Mouse (Mus musculus): ENCODE results near the gene Kif1c. TPM values are rescaled to one million over a fixed set of nuclear protein-coding genes. Genes with fewer than 3 reads are reported as not detected.
A peak's percentile ranks its signal among the peaks of the same experiment; 100 is the strongest.

The Kif1c gene
- polyA plus RNA-seq, 1 experiment: 0.31 TPM

DNA sequence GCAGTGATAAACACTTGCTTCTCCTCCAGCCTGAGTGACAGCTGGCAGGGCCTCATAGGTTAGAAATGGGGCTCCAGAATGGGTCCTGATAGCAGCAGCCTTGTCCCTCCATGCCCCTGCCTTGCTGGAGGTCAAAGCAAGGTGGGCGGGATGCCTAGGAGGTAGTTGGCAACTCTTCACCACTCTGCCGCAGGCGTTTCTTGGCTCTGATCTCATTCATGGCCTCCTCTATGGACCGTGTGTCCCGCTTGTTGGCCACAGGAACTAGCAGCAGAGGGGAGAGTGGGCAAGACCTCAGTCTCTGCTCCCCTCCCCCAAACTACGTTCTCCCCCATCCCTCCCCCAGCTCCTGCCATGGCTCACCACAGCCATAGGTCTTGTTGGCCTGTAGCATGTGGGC, 36.4 kb upstream of the Kif1c start:
- no peaks in the 10 kb centered on the region for H3K9me3 ChIP-seq (ENCODE audit: control insufficient read depth, low read length)
- peaks cover 27% of the 10 kb centered on the region for H3K4me1 ChIP-seq (ENCODE audit: control insufficient read depth)
- no peak for TF ChIP-seq GATA1 (IDR thresholded peaks at IDR 0.05; ENCODE audit: low read length)
- no peak for TF ChIP-seq TAL1 (IDR thresholded peaks at IDR 0.05; ENCODE audit: low read length)
- H3K4me3 ChIP-seq (replicated peaks): no peak overlapping the region
- H3K27me3 ChIP-seq (ENCODE audit: control insufficient read depth): no peaks in the 10 kb centered on the region
- peaks cover 67% of the 10 kb centered on the region for H3K36me3 ChIP-seq (ENCODE audit: control insufficient read depth)

DNA sequence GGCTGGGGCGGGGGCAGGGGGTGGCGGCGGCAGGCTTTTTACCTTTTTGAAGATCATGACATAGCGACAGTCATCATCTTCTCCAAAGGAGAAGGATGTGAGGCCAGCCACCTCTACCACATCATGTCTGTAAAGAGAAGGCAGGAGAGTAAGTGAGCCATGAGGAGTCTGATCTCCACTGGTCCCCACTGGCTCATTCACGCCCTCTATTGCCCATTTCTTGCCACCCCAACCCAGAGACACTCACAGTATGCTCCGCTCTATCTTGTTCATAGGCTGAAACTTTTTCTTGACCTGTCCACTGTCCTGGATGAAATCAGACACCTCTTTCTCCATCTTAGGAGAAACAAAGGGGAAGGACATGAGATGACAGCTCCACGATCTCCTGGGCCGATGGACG, 35.6 kb upstream of the Kif1c start:
- Histone ChIP-seq H3K4me1 (ENCODE audit: control insufficient read depth) (peaks cover 34% of the 10 kb centered on the region), H3K36me3 (ENCODE audit: control insufficient read depth) (peaks cover 67% of the 10 kb centered on the region), H3K27me3 (ENCODE audit: control insufficient read depth) (no peaks in the 10 kb centered on the region), H3K4me3 (replicated peaks) (no peak overlapping the region), H3K9me3 (ENCODE audit: control insufficient read depth, low read length) (no peaks in the 10 kb centered on the region)
- TF ChIP-seq GATA1 (IDR thresholded peaks at IDR 0.05; ENCODE audit: low read length) (no peak), TAL1 (IDR thresholded peaks at IDR 0.05; ENCODE audit: low read length) (no peak)

GRCm38 (mm10) chr11:70666687-70667086, 33.7 kb upstream of the Kif1c start:
- Histone ChIP-seq H3K36me3 (ENCODE audit: control insufficient read depth) (peaks cover 55% of the 10 kb centered on the region), H3K27me3 (ENCODE audit: control insufficient read depth) (no peaks in the 10 kb centered on the region), H3K9me3 (ENCODE audit: control insufficient read depth, low read length) (no peaks in the 10 kb centered on the region), H3K4me3 (replicated peaks) (no peak overlapping the region), H3K4me1 (ENCODE audit: control insufficient read depth) (peaks cover 50% of the 10 kb centered on the region)
- no peak for TF ChIP-seq GATA1 (IDR thresholded peaks at IDR 0.05; ENCODE audit: low read length)
- TF ChIP-seq TAL1 (IDR thresholded peaks at IDR 0.05; ENCODE audit: low read length): no peak

DNA sequence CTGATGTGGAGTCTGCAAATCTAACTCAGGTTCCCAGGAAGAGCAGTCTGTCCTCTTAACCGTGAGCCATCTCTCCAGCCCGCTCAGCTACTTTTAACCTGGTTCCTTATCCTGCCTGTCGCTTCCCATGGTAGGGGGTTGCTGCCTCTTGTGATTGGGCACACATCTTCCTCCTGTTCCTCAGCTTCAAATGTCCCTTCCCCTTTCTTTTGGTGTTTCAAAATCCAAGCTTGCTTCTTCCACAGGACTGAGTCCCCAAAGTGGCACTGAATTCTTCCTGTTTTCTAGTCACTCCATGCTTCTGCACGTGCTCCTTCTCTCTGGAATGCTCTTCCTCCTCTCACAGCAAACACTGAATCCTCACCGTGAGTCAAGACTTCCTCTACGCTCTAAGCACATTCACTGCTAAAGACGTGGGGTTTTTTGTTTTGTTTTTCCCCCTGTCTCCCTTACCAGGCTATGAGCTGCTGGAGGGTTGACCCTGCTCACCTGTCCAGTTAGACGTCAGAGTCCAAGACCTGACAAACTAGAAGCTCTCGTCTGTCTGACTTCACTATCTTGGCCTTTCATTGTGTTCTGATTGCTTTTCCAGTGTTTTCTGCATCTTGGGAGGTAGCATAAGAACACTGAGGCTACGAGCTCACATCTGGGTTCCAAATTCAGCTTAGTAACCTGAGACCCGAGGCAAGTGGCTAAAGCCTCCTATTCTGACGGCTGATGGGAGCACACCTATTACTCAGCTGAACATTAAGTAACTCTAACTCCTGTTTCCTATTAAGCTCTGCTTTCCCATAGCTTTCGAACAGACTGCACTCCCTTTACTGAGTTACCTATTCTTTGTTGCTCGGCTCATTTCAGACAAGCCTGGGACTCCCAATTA, 32.8 kb upstream of the Kif1c start:
- Histone ChIP-seq H3K36me3 (ENCODE audit: control insufficient read depth) (peaks cover 49% of the 10 kb centered on the region), H3K27me3 (ENCODE audit: control insufficient read depth) (no peaks in the 10 kb centered on the region), H3K9me3 (ENCODE audit: control insufficient read depth, low read length) (no peaks in the 10 kb centered on the region), H3K4me1 (ENCODE audit: control insufficient read depth) (peaks cover 55% of the 10 kb centered on the region), H3K4me3 (replicated peaks) (peak overlapping the region; percentile 90)
- TF ChIP-seq GATA1 (IDR thresholded peaks at IDR 0.05; ENCODE audit: low read length) (no peak), TAL1 (IDR thresholded peaks at IDR 0.05; ENCODE audit: low read length) (no peak)

DNA sequence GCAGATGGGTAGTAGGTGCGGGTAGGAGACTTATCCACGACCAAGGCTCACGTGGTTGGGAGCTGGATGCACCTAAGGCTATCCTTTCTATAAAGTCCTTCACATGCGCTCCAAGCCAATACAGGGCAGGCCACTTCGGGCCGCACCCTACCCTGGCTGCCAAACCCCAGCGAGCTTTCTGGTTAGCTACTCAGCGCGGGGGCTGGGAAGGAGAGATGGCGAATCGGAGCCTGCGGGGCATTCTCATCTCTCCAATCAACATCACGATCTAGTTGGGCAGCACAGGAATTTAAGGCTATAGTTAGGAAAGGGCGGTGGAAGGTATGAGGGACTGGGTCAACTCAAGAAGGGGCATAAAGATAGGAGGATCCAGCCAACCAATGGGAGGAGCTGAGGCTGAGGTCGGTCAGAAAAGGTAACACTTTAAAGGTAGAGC, 32.0 kb upstream of the Kif1c start:
- peaks cover 55% of the 10 kb centered on the region for H3K4me1 ChIP-seq (ENCODE audit: control insufficient read depth)
- peak overlapping the region; percentile 90 for H3K4me3 ChIP-seq (replicated peaks)
- no peaks in the 10 kb centered on the region for H3K27me3 ChIP-seq (ENCODE audit: control insufficient read depth)
- TF ChIP-seq TAL1 (IDR thresholded peaks at IDR 0.05; ENCODE audit: low read length): no peak
- TF ChIP-seq GATA1 (IDR thresholded peaks at IDR 0.05; ENCODE audit: low read length): no peak
- no peaks in the 10 kb centered on the region for H3K9me3 ChIP-seq (ENCODE audit: control insufficient read depth, low read length)
- H3K36me3 ChIP-seq (ENCODE audit: control insufficient read depth): peaks cover 41% of the 10 kb centered on the region

DNA sequence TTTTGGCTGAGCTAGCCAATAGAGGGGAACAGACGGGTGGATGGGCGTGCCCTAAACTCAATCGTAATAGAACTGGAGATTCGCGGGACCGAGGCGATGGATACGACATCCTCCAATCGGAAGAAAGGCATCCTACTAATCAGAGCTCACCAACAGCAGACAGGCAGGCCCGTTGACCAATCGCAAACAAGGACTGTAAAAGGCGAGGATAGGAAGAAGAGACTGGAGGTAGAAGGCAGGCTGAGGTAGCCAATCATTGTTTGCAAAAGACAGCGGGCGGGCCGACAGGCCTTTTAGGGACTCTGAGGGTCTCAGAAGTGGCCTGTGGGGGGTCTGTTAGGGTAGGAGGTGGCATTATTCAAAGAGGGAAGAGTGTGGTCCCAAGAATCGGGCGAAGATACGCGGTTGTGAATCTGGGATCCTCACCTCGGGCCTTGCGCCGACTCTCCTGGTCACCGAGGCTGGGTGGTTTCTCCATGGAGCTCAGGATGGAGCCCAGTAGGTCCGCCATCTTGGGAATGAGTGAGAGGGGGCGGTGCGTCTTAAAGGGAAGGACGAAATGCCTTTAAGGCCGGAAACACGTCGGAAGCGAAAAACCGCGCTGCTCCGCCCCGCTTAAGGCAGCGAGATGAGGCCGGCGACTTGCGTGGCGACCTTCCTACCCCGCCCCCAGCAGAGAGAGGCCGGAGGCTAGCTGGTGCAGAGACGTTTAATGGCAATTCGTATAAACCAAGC, 31.4 kb upstream of the Kif1c start, which contains the start of gene Spag7:
Gene Spag7 (minus strand): TSS at position 646 of the 735 bp plus-strand sequence.
- TF ChIP-seq TAL1 (IDR thresholded peaks at IDR 0.05; ENCODE audit: low read length): no peak
- no peak for TF ChIP-seq GATA1 (IDR thresholded peaks at IDR 0.05; ENCODE audit: low read length)
- Histone ChIP-seq H3K4me3 (replicated peaks) (peak within 1 kb of the TSS; percentile 90), H3K4me1 (ENCODE audit: control insufficient read depth) (peaks cover 55% of the 10 kb centered on the region), H3K27me3 (ENCODE audit: control insufficient read depth) (no peaks in the 10 kb centered on the region), H3K9me3 (ENCODE audit: control insufficient read depth, low read length) (no peaks in the 10 kb centered on the region), H3K36me3 (ENCODE audit: control insufficient read depth) (peaks cover 38% of the 10 kb centered on the region)

DNA sequence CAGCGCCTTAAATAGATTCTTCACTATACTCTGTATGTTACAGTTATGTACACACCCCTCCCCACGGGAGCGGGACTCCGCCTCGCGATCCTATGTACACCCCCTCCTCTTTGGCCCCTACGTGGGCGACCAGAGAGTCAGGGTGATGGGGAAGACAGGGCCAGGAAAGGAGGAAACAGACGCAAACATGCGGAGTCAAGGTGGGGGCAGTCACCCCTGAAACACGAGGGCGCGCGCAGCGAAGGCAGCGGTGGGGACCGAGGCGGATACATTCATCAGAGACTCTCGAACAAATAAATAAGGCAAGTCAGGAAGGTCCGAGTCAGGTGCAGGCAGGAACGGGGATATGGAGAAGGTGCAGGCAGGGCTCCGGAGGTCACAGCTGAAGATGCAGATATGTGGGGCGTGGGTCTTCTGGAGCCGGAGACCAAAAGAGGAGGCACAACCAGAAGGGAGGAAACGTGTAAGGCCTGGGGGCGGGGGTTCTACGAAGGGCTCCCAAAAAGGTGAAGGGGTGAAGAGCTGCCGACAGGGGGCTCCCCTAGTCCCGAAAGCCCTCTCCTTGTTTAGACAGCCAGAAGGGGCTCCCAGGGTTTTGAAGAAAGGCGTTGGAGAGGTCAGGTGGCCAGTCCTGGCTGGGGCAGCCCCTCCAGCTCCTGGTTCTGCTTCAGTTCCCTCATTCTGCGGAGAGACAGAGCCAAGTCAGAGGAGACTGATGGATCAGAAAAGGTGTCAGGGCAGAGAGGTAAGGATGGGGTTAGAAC, 30.6 kb upstream of the Kif1c start:
- Histone ChIP-seq H3K4me1 (ENCODE audit: control insufficient read depth) (peaks cover 55% of the 10 kb centered on the region), H3K36me3 (ENCODE audit: control insufficient read depth) (peaks cover 34% of the 10 kb centered on the region), H3K4me3 (replicated peaks) (peak overlapping the region; percentile 90), H3K27me3 (ENCODE audit: control insufficient read depth) (no peaks in the 10 kb centered on the region), H3K9me3 (ENCODE audit: control insufficient read depth, low read length) (no peaks in the 10 kb centered on the region)
- no peak for TF ChIP-seq GATA1 (IDR thresholded peaks at IDR 0.05; ENCODE audit: low read length)

GRCm38 (mm10) chr11:70670483-70670882, 29.9 kb upstream of the Kif1c start:
- Histone ChIP-seq H3K4me3 (replicated peaks) (peak overlapping the region; percentile 90), H3K27me3 (ENCODE audit: control insufficient read depth) (no peaks in the 10 kb centered on the region), H3K36me3 (ENCODE audit: control insufficient read depth) (peaks cover 32% of the 10 kb centered on the region), H3K4me1 (ENCODE audit: control insufficient read depth) (peaks cover 55% of the 10 kb centered on the region), H3K9me3 (ENCODE audit: control insufficient read depth, low read length) (no peaks in the 10 kb centered on the region)
- TF ChIP-seq TAL1 (IDR thresholded peaks at IDR 0.05; ENCODE audit: low read length): no peak
- no peak for TF ChIP-seq GATA1 (IDR thresholded peaks at IDR 0.05; ENCODE audit: low read length)
